Mouse (Mus musculus) liver, adult 2 months (tissue): ENCODE data around the gene Macf1.

Experiments
- CTCF ChIP-seq: fragments of 200-500 bp; IDR thresholded peaks from 2 replicates; pipeline ENCODE4 v1.5.1; 2011; ENCODE audit warnings: low read depth, low read length, control low read depth
- POLR2A ChIP-seq: fragments of 200-500 bp; IDR thresholded peaks from 2 replicates; pipeline ENCODE4 v1.6.1; 2011; ENCODE audit warnings: low read length, control low read depth; ENCODE audit not compliant: insufficient read depth; ENCODE audit errors: extremely low read depth

- no peak for TF ChIP-seq CTCF
- TF ChIP-seq POLR2A = no peak
Observed at GRCm38 (mm10) chr4:123313010-123313409, 371.1 kb downstream of the Macf1 start.
